Mouse (Mus musculus): ENCODE measurements around the gene Clint1.
"Not testable (repeated sequence)": the region's sequence is repeated elsewhere in the genome, so short reads cannot be mapped to it uniquely, and the experiment has no call there.

Gene Clint1

DNA sequence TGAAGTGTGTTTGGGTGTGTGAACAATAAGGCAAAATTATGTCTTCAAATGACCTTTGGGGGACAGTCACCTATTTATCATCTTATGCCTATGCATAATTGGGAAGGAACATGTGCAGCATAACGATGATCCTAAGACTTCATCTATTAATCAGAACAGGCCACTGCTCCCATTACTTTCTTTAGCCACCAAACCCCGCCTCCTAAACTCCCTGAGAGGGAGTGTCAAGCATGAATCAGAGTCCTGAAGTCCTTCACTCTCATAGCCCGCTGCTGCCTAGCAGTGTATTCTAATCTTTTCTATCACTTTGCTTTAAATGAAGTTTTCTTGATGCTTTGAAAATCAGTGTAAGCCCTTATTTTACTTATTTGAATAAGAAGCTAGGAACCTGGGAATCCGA is 2.6 kb upstream of the Clint1 start:
- DNase-seq = no peak

DNA sequence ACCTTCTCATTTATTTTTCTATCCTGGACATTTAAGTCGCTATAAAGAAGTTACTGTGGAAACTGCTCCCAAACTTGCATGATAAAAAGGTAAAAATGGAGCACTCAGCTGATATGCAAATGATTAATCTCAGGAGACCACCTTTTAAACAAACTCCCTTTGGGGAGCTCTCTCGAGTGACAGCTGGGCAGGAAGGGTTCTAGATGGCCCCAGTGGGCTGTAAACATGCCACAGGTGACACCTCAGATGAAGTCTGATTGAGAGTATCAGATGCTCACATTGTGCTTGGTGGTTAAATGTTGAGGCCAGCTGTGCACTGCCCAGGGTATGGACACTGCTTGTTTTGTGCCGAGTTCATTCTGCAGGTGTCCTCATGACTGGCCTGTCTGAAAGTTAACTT is 2.0 kb upstream of the Clint1 start:
- no peak for DNase-seq

DNA sequence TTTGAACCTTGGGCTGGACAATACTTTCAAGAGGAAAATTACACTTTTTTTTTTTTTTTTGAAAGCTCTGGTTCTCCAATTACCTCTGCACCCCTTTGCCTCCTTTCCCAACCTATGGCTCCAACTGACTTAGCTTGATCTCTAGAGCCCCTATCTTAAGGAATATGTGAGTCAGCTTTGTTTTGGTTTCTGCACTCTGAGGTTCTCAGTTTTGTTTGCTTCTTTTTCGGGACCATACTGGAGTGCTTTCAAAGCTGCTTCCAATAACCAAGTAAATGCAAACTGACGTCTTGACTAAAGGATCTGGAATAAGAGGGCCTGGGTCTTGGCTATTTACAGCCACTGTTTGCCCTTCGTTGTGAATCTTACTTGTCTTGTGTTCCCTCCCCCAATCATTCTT is 1.5 kb upstream of the Clint1 start:
- DNase-seq = no peak

DNA sequence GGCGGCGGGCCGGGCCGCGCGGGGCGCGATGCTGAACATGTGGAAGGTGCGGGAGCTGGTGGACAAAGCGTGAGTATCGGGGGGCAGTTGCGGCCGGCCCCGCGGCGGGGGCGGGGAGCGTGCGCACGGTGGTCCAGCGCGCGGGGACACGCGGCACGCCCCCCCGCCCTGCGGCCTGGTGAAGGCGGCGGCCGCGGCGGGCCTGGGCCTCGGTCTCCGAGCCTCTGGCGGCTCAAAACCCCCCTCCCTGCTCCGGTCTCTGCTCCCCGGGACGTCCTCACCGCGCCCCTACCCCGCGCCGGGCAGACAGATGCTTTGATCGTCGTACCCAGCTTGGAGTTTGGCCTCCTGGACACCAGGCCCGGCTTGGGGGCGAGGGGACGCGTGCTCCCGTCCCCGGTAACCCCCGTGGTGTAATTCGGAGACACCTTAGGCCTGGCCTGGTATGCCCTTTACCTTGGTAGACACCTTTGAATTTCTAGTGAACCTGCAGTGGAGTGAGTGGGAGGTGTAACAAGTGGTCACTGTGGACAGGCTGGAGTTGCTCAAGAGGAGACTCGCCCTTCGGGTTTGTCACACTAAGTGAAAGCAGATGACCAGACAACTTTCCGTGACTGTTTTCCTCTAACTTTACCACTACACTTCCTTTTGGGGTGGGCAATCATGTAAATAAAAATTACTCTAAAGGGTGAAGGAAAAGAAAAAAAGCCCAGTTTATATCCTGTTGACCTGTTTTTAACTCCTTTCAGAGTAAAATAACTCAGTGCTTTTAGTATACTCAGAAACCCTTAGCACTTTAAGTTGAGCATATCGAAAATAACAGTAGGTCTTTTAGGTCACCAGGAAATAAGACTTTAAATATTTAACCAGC is 508 bp downstream of the Clint1 start:
- DNase-seq = no peak

DNA sequence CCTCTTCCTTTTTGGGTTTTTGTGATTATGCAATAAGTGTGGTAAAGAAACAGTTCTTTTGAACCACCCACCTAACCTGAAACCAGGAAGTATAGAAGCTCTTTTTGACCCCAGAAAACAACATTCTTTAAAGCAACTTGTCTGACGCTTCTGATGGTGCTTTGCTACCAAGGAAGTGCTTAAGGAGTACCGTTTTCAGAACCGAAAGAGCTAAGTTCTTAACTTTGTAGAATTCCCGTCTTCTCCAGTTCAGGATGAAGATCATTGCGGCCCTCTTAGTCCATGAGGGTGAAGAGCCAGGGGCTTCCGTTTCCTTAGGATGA is 1.1 kb downstream of the Clint1 start:
- DNase-seq = no peak

DNA sequence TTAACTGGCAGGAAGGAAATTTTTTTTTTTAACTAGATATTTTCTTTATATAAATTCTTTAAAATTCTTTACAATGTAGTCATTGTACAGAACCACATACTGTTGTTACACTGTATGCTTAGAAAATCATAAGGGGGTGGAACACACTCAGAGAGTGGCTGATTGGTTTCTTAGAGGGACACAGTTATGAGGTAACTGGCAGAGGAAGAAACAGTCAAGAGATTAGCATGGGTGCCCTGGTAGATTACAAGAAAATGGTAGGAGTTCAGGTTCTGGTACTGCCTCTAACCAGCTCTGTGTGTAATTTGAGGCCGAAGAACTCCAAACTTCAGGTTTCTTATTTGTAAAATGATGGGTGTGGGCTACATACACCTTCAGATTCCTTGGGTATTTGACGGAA is 2.1 kb downstream of the Clint1 start:
- DNase-seq = no peak

DNA sequence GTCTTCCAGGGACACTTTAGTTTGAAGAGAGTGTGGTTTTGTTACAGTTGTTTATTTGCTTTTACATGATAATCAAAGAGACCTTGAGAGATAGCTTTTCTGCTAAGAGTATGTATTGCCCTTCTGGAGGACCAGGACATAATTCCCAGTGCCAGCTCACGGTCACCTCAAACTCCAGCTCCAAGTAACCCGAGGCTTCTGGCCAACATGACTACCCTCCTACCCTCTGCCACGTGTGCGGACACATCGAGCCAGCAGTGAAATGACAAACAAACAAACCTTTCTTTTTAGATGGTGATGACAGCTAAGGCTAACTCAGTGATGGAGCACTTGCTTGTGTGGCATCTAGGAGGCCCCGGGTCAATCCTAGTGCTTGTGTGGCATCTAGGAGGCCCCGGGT is 2.5 kb downstream of the Clint1 start:
- DNase-seq = no peak

DNA sequence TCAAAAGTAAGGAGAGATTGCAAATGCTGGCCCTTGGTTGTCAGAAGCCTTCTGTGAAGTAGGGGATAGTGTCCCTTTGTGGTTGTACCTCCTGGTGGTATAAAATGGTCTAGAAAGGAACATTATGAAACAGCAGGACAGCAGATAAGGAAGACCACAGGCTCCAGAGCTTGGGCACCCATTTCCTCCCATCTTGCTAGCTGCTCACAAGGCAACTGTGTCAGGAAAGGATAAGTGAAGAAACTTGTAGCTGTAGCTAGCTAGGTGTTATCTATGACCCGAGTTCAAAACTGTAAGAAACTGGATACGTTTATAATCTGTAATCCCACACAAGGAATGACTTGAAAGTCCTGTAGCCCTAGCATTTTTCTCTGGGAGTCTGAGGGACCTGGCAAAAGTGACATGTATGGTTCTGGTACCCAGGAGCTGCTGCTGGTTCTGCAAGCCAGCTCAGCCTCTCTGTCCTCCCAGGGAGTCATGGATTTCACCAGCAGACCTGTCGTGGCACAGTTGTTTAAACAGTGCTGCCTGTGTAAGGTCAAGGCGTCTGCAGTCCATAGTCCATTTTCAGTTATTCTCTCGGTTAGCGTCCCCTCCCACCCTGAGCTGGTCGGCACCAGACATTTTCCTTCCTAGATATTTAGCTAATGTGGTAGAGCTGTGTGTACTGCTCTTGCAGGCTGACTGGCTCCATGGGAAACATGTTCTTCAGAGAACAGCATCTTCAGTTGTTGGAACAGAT is 3.7 kb downstream of the Clint1 start:
- no peak for DNase-seq

- DNase-seq = no peak
Measured at GRCm38 (mm10) chr11:45856149-45856516, 4.3 kb downstream of the Clint1 start.

GRCm38 (mm10) chr11:45861334-45861733 is 9.5 kb downstream of the Clint1 start:
- no peak for DNase-seq

- no peak for DNase-seq
Measured at GRCm38 (mm10) chr11:45864409-45864808, 12.6 kb downstream of the Clint1 start.

DNA sequence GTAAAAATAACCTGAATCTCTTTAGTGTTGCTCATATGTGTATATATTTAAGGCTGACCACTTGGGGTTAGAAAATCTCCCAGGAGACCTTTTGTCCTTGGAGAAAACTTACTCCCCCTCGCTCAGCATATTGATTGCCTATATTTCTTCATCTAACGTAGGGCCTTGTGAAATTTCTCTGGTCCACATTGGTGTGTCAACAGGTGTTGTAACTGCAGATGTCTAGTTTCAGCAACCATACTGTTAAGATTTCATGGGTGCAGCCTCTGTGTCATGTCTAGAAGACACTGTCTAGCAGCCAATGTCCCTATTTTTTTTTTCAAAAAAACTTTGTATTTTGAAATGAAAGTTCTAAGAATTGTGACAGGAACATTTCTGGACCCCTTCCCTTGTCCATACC is 14.0 kb downstream of the Clint1 start:
- DNase-seq = no peak

DNA sequence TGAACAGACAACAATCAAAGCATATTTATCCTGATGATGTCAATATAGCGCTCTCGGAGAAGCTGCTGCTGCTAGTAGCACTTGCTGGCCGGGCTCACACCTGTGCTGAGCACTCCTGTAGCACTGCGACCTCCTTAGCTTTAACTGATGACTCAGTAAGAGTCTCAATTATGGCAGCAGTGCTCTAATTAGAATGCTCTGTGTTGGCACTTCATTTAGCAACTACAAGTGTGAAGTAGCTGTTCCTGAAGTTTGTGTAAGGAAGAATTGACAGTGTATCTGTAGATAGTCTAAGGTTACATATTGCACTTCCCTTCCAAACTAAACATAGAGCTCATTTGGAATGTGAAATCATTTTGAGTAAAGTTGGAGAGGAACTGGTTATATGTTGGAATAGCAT is 14.7 kb downstream of the Clint1 start:
- no peak for DNase-seq

GRCm38 (mm10) chr11:45873666-45874065 is 21.8 kb downstream of the Clint1 start:
- no peak for DNase-seq

DNA sequence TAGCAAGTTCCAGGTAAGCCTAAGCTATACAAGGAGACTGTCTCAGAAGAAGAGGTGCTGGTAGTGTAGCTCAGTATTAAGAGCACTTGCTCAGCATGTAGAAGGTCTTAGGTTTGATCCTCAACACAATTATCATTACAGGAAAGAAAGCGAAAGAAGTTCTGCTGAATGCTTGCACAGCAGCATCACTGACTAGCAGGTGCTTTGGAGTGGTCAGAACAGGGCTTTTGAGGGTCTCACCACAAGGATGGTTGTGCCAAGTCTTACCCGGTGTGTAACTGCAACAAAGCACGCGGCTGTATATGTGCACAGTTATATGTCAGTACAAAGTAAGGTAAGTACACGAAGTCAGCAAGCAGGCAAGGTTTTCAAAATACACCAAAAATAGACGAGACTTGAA is 22.4 kb downstream of the Clint1 start:
- DNase-seq = no peak

DNA sequence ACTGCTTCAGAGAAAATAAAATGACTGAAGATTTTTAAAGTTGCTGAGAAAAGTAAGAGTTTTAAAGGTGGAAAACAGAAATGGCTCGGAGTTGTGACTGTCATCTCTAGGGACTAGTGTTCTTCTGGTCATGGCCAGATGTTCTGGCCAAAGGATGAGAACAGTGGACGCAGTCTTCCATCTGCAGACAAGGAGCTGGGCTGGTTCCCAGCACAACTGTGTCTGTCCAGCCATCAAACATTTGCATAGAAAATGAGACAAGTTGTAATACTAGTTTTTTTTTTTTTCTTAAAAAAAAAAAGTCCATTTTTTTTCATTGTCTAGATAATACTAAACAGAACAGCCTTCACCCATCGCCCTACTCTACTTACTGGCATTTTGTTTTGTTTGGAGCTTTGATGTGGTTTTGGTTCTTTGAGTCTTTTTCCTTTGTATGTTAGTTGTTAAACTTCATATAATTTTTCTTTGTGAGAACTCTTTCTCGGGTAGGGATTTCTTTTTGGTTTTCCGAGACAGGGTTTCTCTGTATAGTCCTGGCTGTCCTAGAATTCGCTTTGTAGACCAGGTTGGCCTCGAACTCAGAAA is 23.6 kb downstream of the Clint1 start:
- no peak for DNase-seq

- no peak for DNase-seq
Measured at GRCm38 (mm10) chr11:45876036-45876435, 24.2 kb downstream of the Clint1 start.

GRCm38 (mm10) chr11:45879366-45879765 is 27.5 kb downstream of the Clint1 start:
- DNase-seq = not testable (repeated sequence)

DNA sequence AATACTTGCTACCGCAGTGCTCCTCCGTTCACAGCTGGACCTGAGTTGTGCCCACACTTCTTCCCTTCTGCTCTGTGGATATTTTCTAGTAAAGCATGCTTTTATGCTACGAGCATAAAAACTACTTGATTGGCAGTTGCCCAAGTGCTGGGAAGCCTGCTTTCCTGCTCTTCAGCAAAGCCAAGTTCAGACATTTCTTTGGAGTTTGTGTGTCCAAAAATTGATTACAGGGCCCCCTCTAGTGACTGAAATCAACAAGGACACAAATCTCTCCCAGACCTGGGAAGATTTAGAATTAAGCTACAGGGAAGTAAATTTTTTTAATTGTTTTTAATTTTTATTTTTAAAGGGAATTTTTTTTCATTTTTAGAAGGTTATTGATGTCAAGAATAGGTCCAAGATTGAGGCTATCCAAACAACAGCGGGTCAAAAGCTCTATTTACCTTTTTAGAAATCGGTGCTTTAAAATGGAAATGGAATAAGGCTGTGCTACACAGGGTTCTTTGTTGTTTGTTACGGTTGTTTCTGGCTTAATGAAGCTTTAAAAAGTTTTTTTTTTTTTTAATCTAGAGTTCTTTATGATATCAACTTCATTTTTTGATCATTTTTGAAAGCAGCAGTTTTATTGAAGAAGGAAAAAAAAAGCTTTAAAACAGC is 29.3 kb downstream of the Clint1 start:
- DNase-seq = no peak

DNA sequence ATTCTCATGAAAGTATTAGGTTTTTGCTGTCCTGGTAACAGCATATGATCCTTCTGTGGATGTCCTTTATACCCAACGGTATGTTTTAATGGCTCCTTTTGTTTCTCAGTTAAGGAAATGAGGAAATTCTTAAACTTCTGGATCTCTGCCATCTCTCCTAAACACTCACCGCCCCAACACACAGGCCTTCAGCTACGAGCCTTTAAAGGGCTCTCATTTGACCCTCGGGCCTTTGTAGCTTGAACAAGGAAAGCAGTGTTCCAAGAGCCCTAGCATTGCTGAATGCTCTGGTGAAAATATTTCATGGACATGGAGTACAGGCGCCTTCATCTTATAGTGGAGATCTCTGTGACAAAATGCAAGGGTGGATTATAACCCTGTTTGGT is 29.8 kb downstream of the Clint1 start:
- DNase-seq = no peak

DNA sequence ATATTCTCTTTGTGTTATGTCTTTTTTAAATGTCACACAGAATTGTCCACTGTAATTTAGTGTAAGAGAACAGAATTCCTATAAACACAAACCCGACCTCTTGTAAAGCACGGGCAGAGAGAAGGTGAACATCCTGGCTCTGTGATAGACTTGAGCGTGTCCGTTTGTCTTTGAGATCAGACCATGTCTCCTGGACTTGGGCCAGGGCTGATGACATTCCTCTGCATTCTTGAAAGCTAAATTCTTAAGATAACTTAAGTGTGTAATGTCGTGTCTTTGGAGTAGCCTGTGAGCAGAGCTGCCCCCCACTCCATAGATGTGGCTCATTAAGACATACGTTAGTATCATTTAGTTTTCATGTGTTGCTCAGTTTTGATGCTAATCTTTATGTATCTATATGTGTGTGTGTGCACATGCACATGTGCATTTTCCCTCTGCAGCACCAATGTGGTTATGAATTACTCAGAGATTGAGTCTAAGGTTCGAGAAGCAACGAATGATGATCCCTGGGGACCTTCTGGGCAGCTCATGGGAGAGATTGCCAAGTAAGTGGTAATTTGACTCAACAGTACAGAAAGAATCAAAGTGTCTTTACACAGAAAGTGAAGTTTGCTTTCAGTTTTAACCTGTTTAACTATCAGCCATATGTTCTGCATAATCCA is 31.6 kb downstream of the Clint1 start:
- no peak for DNase-seq

GRCm38 (mm10) chr11:45884029-45884428 is 32.2 kb downstream of the Clint1 start:
- no peak for DNase-seq

DNA sequence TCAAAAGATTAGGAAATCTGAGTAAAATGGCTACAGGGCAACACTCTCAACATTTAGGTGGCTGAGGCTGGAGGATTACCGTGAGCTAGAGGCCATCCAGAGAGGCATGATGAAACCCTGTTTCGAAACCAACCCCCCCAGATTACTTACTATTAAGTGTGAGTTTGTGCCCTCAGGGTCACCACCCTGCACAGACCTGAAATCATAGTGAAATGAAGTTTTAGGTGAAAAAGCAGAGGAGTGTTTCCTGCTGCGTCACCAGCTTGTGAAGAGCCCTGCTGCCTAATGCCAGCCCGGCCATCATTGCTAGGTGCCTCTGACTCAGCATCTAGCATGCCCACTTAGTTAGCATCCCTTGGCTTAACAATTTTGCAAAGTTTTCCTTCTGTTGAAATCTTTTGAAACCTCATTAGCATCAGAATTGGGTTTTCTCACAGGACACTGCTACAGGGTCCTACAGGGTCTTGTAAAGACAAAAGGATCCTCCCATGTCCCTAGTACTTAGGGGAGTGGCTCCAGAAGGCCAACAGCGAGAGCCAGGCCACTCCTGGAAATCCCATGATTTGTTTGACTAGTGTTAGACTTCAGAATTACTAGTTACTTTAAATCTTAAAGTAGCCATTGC is 33.9 kb downstream of the Clint1 start:
- no peak for DNase-seq

Measured in right cerebral cortex, postnatal 25 days (tissue).